Mouse (Mus musculus) embryonic fibroblast, embryonic 13.5 days (primary cell): Measurements from ENCODE around the gene Npm1.

Source experiments
- CTCF ChIP-seq: IDR thresholded peaks from 2 replicates; pipeline ENCODE4 v1.5.1; 2011; ENCODE audit warnings: mild to moderate bottlenecking, control low read depth, low read length, moderate library complexity, borderline replicate concordance; ENCODE audit not compliant: insufficient read depth
- POLR2A ChIP-seq: IDR thresholded peaks from 2 replicates; pipeline ENCODE4 v1.6.1; 2011; ENCODE audit warnings: low read depth, mild to moderate bottlenecking, control low read depth, low read length, moderate library complexity

DNA sequence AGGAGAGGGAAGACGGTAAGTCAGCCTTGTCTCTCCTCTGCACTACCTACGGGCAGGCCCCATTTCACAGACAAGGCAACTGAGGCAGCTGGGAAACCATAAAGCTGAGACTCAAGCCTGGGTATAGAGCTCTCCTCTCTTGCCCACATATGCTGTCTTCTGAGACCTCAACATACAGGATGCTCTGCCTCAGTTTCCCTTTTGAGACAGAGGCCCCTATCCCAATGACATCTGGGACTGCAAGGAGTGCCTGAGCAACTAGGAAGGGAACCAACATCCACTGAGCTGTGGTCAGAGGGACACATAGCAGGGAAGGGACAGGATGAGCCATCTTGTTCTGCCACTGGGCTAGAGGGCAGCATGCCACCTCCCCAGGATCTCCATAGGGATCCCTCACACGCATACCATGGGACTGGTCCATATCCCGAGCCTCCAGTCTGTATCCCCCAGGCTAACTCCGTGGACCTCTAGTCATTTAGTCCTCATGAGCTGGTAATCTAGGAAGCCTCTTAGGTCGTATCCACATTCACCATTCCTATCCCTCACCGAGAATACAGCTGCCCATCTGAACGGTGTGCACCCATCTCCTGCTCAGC lies 28.5 kb downstream of the Npm1 start:
- TF ChIP-seq CTCF (no peak), POLR2A (no peak)
